Mouse (Mus musculus) forebrain, embryonic 12.5 days (tissue): ENCODE results near the gene Endod1. TPM values are rescaled to one million over a fixed set of nuclear protein-coding genes. Genes with fewer than 3 reads are reported as not detected.

Source experiments
- ATAC-seq: fragments of 200-750 bp; cut with Nextera tagmentation; 2 replicates; pipeline ENCODE4 v1.8.0; 2017; ENCODE audit warnings: moderate TSS enrichment; ENCODE audit not compliant: low FRiP score
- H3K27ac ChIP-seq: fragments of 300-500 bp; sonication (generic); 2 replicates; pipeline ENCODE4 v1.5.1; 2016; ENCODE audit warnings: mild to moderate bottlenecking
- H3K27me3 ChIP-seq: fragments of 300-500 bp; sonication (generic); 2 replicates; pipeline ENCODE4 v1.6.1; 2016; ENCODE audit warnings: mild to moderate bottlenecking
- H3K36me3 ChIP-seq: fragments of 300-500 bp; sonication (generic); replicated peaks from 2 replicates; pipeline ENCODE4 v1.6.1; 2016; ENCODE audit warnings: mild to moderate bottlenecking
- H3K4me1 ChIP-seq: fragments of 300-500 bp; sonication (generic); 2 replicates; pipeline ENCODE4 v1.6.1; 2016
- H3K4me2 ChIP-seq: fragments of 300-500 bp; sonication (generic); 2 replicates; pipeline ENCODE4 v1.6.1; 2016; ENCODE audit warnings: mild to moderate bottlenecking, moderate library complexity
- H3K4me3 ChIP-seq: fragments of 300-500 bp; sonication (generic); replicated peaks from 2 replicates; pipeline ENCODE4 v1.5.1; 2016; ENCODE audit warnings: mild to moderate bottlenecking
- H3K9ac ChIP-seq: fragments of 300-500 bp; sonication (generic); 2 replicates; pipeline ENCODE4 v1.6.1; 2016; ENCODE audit warnings: mild to moderate bottlenecking
- H3K9me3 ChIP-seq: fragments of 300-500 bp; sonication (generic); 2 replicates; pipeline ENCODE4 v1.6.1; 2016
- WGBS: fragments of 180-500 bp; shearing (Covaris S2); methylation state at CpG from one replicate; pipeline ENCODE4 v1.1.7; 2016; 5-methylcytosine and 5-hydroxymethylcytosine counted together
- polyA plus RNA-seq: library from polyadenylated mRNA; unstranded; fragments of >200 nt; fragmentation: Nextera tagmentation; extraction: Ambion mirVana; gene quantifications from 2 replicates; pipeline ENCODE4 v1.2.1, GENCODE M21; 2016

Endod1 gene
- polyA plus RNA-seq, result 6.4 and 6.9 TPM in 2 replicates

- Histone ChIP-seq H3K36me3 (no peaks in the 10 kb centered on the region), H3K4me3 (peak within 1 kb of the TSS; percentile 61), H3K9me3 (no peaks in the 10 kb centered on the region), H3K4me1 (peaks cover 15% of the 10 kb centered on the region), H3K27ac (peak within 1 kb of the TSS; percentile 65), H3K4me2 (peak within 1 kb of the TSS; percentile 94), H3K9ac (peak within 1 kb of the TSS; percentile 64), H3K27me3 (peaks cover 10% of the 10 kb centered on the region)
- WGBS, result under 1% methylated on average over 8 of the region's 8 CpGs
- peak; percentile 65; the same call in 1 of the 2 replicates for ATAC-seq
Observed at GRCm38 (mm10) chr9:14381353-14382055, at the start of gene Endod1. Gene Endod1 (minus strand): TSS chr9:14381507.

GRCm38 (mm10) chr9:14409153-14409552, 27.8 kb upstream of the Endod1 start:
- H3K9ac ChIP-seq, result no peak overlapping the region
- no peak overlapping the region for H3K4me2 ChIP-seq
- H3K27me3 ChIP-seq, result no peaks in the 10 kb centered on the region
- no peak for ATAC-seq
- H3K9me3 ChIP-seq, result no peaks in the 10 kb centered on the region
- no peak overlapping the region for H3K4me3 ChIP-seq
- H3K36me3 ChIP-seq, result no peaks in the 10 kb centered on the region
- H3K27ac ChIP-seq, result no peak overlapping the region
- H3K4me1 ChIP-seq, result no peaks in the 10 kb centered on the region
- 93% methylated on average over 5 of the region's 5 CpGs for WGBS

- no peak for ATAC-seq
Observed at GRCm38 (mm10) chr9:14408044-14408443, 26.7 kb upstream of the Endod1 start.

GRCm38 (mm10) chr9:14406056-14406455, 24.7 kb upstream of the Endod1 start:
- Histone ChIP-seq H3K4me1 (no peaks in the 10 kb centered on the region), H3K9ac (no peak overlapping the region), H3K27ac (no peak overlapping the region), H3K4me3 (no peak overlapping the region), H3K36me3 (no peaks in the 10 kb centered on the region), H3K27me3 (no peaks in the 10 kb centered on the region), H3K9me3 (no peaks in the 10 kb centered on the region), H3K4me2 (no peak overlapping the region)
- WGBS, result 92% methylated on average over 1 of the region's 1 CpGs
- no peak for ATAC-seq

More at GRCm38 (mm10) chr9:14408044-14408443, 26.7 kb upstream of the Endod1 start:
- Histone ChIP-seq H3K4me2 (no peak overlapping the region), H3K36me3 (no peaks in the 10 kb centered on the region), H3K9ac (no peak overlapping the region), H3K9me3 (no peaks in the 10 kb centered on the region), H3K4me1 (no peaks in the 10 kb centered on the region), H3K4me3 (no peak overlapping the region), H3K27ac (no peak overlapping the region), H3K27me3 (no peaks in the 10 kb centered on the region)
- 68% methylated on average over 4 of the region's 4 CpGs for WGBS

GRCm38 (mm10) chr9:14402099-14402498, 20.8 kb upstream of the Endod1 start:
- no peak overlapping the region for H3K27ac ChIP-seq
- no peak for ATAC-seq
- no peaks in the 10 kb centered on the region for H3K36me3 ChIP-seq
- no peak overlapping the region for H3K4me3 ChIP-seq
- H3K4me1 ChIP-seq, result no peaks in the 10 kb centered on the region
- H3K9me3 ChIP-seq, result no peaks in the 10 kb centered on the region
- WGBS, result 83% methylated on average over 1 of the region's 1 CpGs
- no peaks in the 10 kb centered on the region for H3K27me3 ChIP-seq
- no peak overlapping the region for H3K9ac ChIP-seq
- H3K4me2 ChIP-seq, result no peak overlapping the region

GRCm38 (mm10) chr9:14400392-14400791, 19.1 kb upstream of the Endod1 start:
- H3K27me3 ChIP-seq, result no peaks in the 10 kb centered on the region
- no peak overlapping the region for H3K4me2 ChIP-seq
- no peaks in the 10 kb centered on the region for H3K36me3 ChIP-seq
- no peaks in the 10 kb centered on the region for H3K4me1 ChIP-seq
- H3K9ac ChIP-seq, result no peak overlapping the region
- no peak for ATAC-seq
- WGBS, result 84% methylated on average over 5 of the region's 5 CpGs
- no peak overlapping the region for H3K4me3 ChIP-seq
- H3K27ac ChIP-seq, result no peak overlapping the region
- H3K9me3 ChIP-seq, result no peaks in the 10 kb centered on the region

- Histone ChIP-seq H3K9ac (no peak overlapping the region), H3K4me1 (no peaks in the 10 kb centered on the region), H3K27ac (no peak overlapping the region), H3K27me3 (no peaks in the 10 kb centered on the region), H3K36me3 (no peaks in the 10 kb centered on the region), H3K4me2 (no peak overlapping the region), H3K4me3 (no peak overlapping the region), H3K9me3 (no peaks in the 10 kb centered on the region)
- 82% methylated on average over 1 of the region's 1 CpGs for WGBS
- no peak for ATAC-seq
Observed at GRCm38 (mm10) chr9:14398946-14399345, 17.6 kb upstream of the Endod1 start.

GRCm38 (mm10) chr9:14398084-14398483, 16.8 kb upstream of the Endod1 start:
- 81% methylated on average over 1 of the region's 1 CpGs for WGBS
- no peaks in the 10 kb centered on the region for H3K9me3 ChIP-seq
- no peaks in the 10 kb centered on the region for H3K27me3 ChIP-seq
- no peaks in the 10 kb centered on the region for H3K4me1 ChIP-seq
- no peaks in the 10 kb centered on the region for H3K36me3 ChIP-seq
- H3K4me2 ChIP-seq, result no peak overlapping the region
- no peak overlapping the region for H3K9ac ChIP-seq
- no peak for ATAC-seq
- H3K27ac ChIP-seq, result no peak overlapping the region
- no peak overlapping the region for H3K4me3 ChIP-seq

- 93% methylated on average over 6 of the region's 6 CpGs for WGBS
Observed at GRCm38 (mm10) chr9:14397449-14397819, 16.1 kb upstream of the Endod1 start.

GRCm38 (mm10) chr9:14396819-14397448, 15.6 kb upstream of the Endod1 start:
- Histone ChIP-seq H3K9ac (no peak overlapping the region), H3K27me3 (no peaks in the 10 kb centered on the region), H3K4me1 (no peaks in the 10 kb centered on the region), H3K27ac (no peak overlapping the region), H3K9me3 (no peaks in the 10 kb centered on the region), H3K36me3 (no peaks in the 10 kb centered on the region), H3K4me3 (no peak overlapping the region), H3K4me2 (no peak overlapping the region)
- 86% methylated on average over 3 of the region's 3 CpGs for WGBS
- no peak for ATAC-seq

More at GRCm38 (mm10) chr9:14397449-14397819, 16.1 kb upstream of the Endod1 start:
- Histone ChIP-seq H3K27ac (no peak overlapping the region), H3K9me3 (no peaks in the 10 kb centered on the region), H3K36me3 (no peaks in the 10 kb centered on the region), H3K4me3 (no peak overlapping the region), H3K4me1 (no peaks in the 10 kb centered on the region), H3K4me2 (no peak overlapping the region), H3K27me3 (no peaks in the 10 kb centered on the region), H3K9ac (no peak overlapping the region)
- no peak for ATAC-seq

GRCm38 (mm10) chr9:14396096-14396495, 14.8 kb upstream of the Endod1 start:
- Histone ChIP-seq H3K36me3 (no peaks in the 10 kb centered on the region), H3K27me3 (no peaks in the 10 kb centered on the region), H3K27ac (no peak overlapping the region), H3K4me1 (no peaks in the 10 kb centered on the region), H3K4me2 (no peak overlapping the region), H3K4me3 (no peak overlapping the region), H3K9me3 (no peaks in the 10 kb centered on the region), H3K9ac (no peak overlapping the region)
- ATAC-seq, result no peak
- 80% methylated on average over 2 of the region's 2 CpGs for WGBS

GRCm38 (mm10) chr9:14394956-14395561, 13.8 kb upstream of the Endod1 start:
- no peaks in the 10 kb centered on the region for H3K27me3 ChIP-seq
- no peak for ATAC-seq
- no peak overlapping the region for H3K4me3 ChIP-seq
- 45% methylated on average over 2 of the region's 2 CpGs for WGBS
- H3K9me3 ChIP-seq, result no peaks in the 10 kb centered on the region
- no peak overlapping the region for H3K4me2 ChIP-seq
- H3K9ac ChIP-seq, result no peak overlapping the region
- H3K4me1 ChIP-seq, result no peaks in the 10 kb centered on the region
- H3K36me3 ChIP-seq, result no peaks in the 10 kb centered on the region
- H3K27ac ChIP-seq, result no peak overlapping the region
